8 mouse cellular contexts compared by ENCODE assay signal in genomic region chr14:51930824-51931223, GRCm38 (mm10). TPM values are rescaled to one million over a fixed set of nuclear protein-coding genes. Genes with fewer than 3 reads are reported as not detected.
DNase-seq lines count a peak whose midpoint lies in the region; ATAC-seq and TF ChIP-seq lines count a peak whose summit lies in the region.

No protein-coding gene starts in this region.

- WGBS in forebrain, embryonic 12.5 days: 37% methylated on average over 5 of the region's 5 CpGs
- WGBS in lung, adult 2 months: 31% methylated on average over 5 of the region's 5 CpGs
- WGBS in neural tube, embryonic 15.5 days: 36% methylated on average over 5 of the region's 5 CpGs

- H3K27me3 ChIP-seq in E14TG2a.4 (ENCODE audit: insufficient read depth, low read length): no peaks in the 10 kb centered on the region
- H3K27me3 ChIP-seq in forebrain, embryonic 12.5 days: no peaks in the 10 kb centered on the region
- H3K27me3 ChIP-seq in neural tube, embryonic 15.5 days (replicated peaks): no peaks in the 10 kb centered on the region

- peaks cover 25% of the 10 kb centered on the region for H3K9me3 ChIP-seq in E14TG2a.4 (ENCODE audit: low read length)
- H3K9me3 ChIP-seq in forebrain, embryonic 12.5 days: no peaks in the 10 kb centered on the region
- no peaks in the 10 kb centered on the region for H3K9me3 ChIP-seq in neural tube, embryonic 15.5 days (replicated peaks)

- no peak overlapping the region for H3K4me3 ChIP-seq in E14TG2a.4 (replicated peaks; ENCODE audit: low read length)
- no peak overlapping the region for H3K4me3 ChIP-seq in bone marrow macrophage, adult 2 months (ENCODE audit: insufficient read depth, low read length)
- H3K4me3 ChIP-seq in forebrain, embryonic 12.5 days (replicated peaks): no peak overlapping the region
- H3K4me3 ChIP-seq in lung, adult 2 months (replicated peaks; ENCODE audit: extremely low read depth, low read depth, low read length): no peak overlapping the region
- H3K4me3 ChIP-seq in neural tube, embryonic 15.5 days (replicated peaks): no peak overlapping the region

- no peak overlapping the region for H3K27ac ChIP-seq in bone marrow macrophage, adult 2 months (ENCODE audit: insufficient read depth, low read depth, low read length)
- H3K27ac ChIP-seq in forebrain, embryonic 12.5 days: no peak overlapping the region
- peak overlapping the region; percentile 67 for H3K27ac ChIP-seq in neural tube, embryonic 15.5 days (replicated peaks)

- intact Hi-C loops in heart, postnatal 14 days (cut with DNase I): loop anchor here (1.0 kb wide), 1 partner anchor 29 kb away; no protein-coding TSS in a partner anchor

- no peak for TF ChIP-seq POLR2A in bone marrow macrophage, adult 2 months (IDR thresholded peaks at IDR 0.05; ENCODE audit: borderline replicate concordance, low read depth, low read length)
- no peak for TF ChIP-seq POLR2A in lung, adult 2 months (IDR thresholded peaks at IDR 0.05; ENCODE audit: borderline replicate concordance, extremely low read depth, low read depth, low read length)

- no peak overlapping the region for H3K9ac ChIP-seq in forebrain, embryonic 12.5 days
- no peak overlapping the region for H3K9ac ChIP-seq in neural tube, embryonic 15.5 days (replicated peaks)

- TF ChIP-seq CTCF in E14TG2a.4 (conservative IDR thresholded peaks at IDR 0.05; ENCODE audit: low read length): peak; percentile 21
- TF ChIP-seq CTCF in bone marrow macrophage, adult 2 months (IDR thresholded peaks at IDR 0.05; ENCODE audit: low read depth, low read length): peak; percentile 37; the same call in 1 of the 2 replicates
- TF ChIP-seq CTCF in lung, adult 2 months (IDR thresholded peaks at IDR 0.05; ENCODE audit: insufficient read depth, low read length): peak; percentile 69

- DNase-seq in heart, postnatal 14 days: peak; percentile 61 to 74
- peak; percentile 74 to 83 for DNase-seq in kidney, postnatal 25 days
- DNase-seq in lung, adult 2 months: peak; percentile 24
- no peak for DNase-seq in natural killer cell, adult 2 months (ENCODE audit: low spot score in 2 of 2)

- H3K36me3 ChIP-seq in E14TG2a.4 (ENCODE audit: insufficient read depth, low read length): no peaks in the 10 kb centered on the region
- H3K36me3 ChIP-seq in forebrain, embryonic 12.5 days (replicated peaks): no peaks in the 10 kb centered on the region
- H3K36me3 ChIP-seq in neural tube, embryonic 15.5 days: no peaks in the 10 kb centered on the region

- H3K4me2 ChIP-seq in forebrain, embryonic 12.5 days: no peak overlapping the region
- no peak overlapping the region for H3K4me2 ChIP-seq in neural tube, embryonic 15.5 days

- no peaks in the 10 kb centered on the region for H3K4me1 ChIP-seq in E14TG2a.4 (replicated peaks; ENCODE audit: low read depth, low read length)
- no peaks in the 10 kb centered on the region for H3K4me1 ChIP-seq in bone marrow macrophage, adult 2 months (ENCODE audit: control insufficient read depth, insufficient read depth, low read length)
- no peaks in the 10 kb centered on the region for H3K4me1 ChIP-seq in forebrain, embryonic 12.5 days
- H3K4me1 ChIP-seq in lung, adult 2 months (ENCODE audit: control insufficient read depth, insufficient read depth, low read length): no peaks in the 10 kb centered on the region
- 0 out of 2 replicates have a peak, but pooled peaks cover 2% of the 10 kb centered on the region for H3K4me1 ChIP-seq in neural tube, embryonic 15.5 days

- ATAC-seq in forebrain, embryonic 12.5 days (ENCODE audit: low FRiP score): peak; percentile 83
- ATAC-seq in neural tube, embryonic 15.5 days (ENCODE audit: low FRiP score): peak; percentile 79

RNA-seq across cellular contexts. Expression of gene Rnase13, which starts 8.3 kb away (rescaled TPM):
- not detected in 2 replicates for polyA plus RNA-seq in bone marrow macrophage, adult 2 months (2012; ENCODE audit: insufficient read depth, insufficient read length, missing spikeins)
- not detected in 2 replicates for polyA plus RNA-seq in forebrain, embryonic 12.5 days (2016; fragmentation: Nextera tagmentation; extraction: Ambion mirVana)
- not detected for total RNA-seq in heart, postnatal 14 days (2021)
- polyA plus RNA-seq in lung, adult 2 months (2012; rRNA removed): not detected in 2 replicates
- not detected in 2 replicates for polyA plus RNA-seq in neural tube, embryonic 15.5 days (2015; fragmentation: Nextera tagmentation; extraction: Ambion mirVana)

RNA-seq across cellular contexts. Expression of gene Tppp2, which starts 12.6 kb away (rescaled TPM):
- polyA plus RNA-seq in bone marrow macrophage, adult 2 months (2012; ENCODE audit: insufficient read depth, insufficient read length, missing spikeins): not detected in 2 replicates
- polyA plus RNA-seq in forebrain, embryonic 12.5 days (2016; fragmentation: Nextera tagmentation; extraction: Ambion mirVana): not detected in 2 replicates
- total RNA-seq in heart, postnatal 14 days (2021): not detected
- polyA plus RNA-seq in lung, adult 2 months (2012; rRNA removed): not detected in 2 replicates
- not detected in 2 replicates for polyA plus RNA-seq in neural tube, embryonic 15.5 days (2015; fragmentation: Nextera tagmentation; extraction: Ambion mirVana)

RNA-seq across cellular contexts. Expression of gene Ndrg2, which starts 16.9 kb away (rescaled TPM):
- 0.91 and 2.5 TPM in 2 replicates for polyA plus RNA-seq in bone marrow macrophage, adult 2 months (2012; ENCODE audit: insufficient read depth, insufficient read length, missing spikeins)
- 34.2 and 41.1 TPM in 2 replicates for polyA plus RNA-seq in forebrain, embryonic 12.5 days (2016; fragmentation: Nextera tagmentation; extraction: Ambion mirVana)
- total RNA-seq in heart, postnatal 14 days (2021): 1,000 to 10,000 TPM in 1 of 2 experiments, 100 to 1,000 TPM in 1; 982 to 1,030 TPM
- polyA plus RNA-seq in lung, adult 2 months (2012; rRNA removed): 164 and 251 TPM in 2 replicates
- 268 and 281 TPM in 2 replicates for polyA plus RNA-seq in neural tube, embryonic 15.5 days (2015; fragmentation: Nextera tagmentation; extraction: Ambion mirVana)

RNA-seq across cellular contexts. Expression of gene Slc39a2, which starts 38.1 kb away (rescaled TPM):
- polyA plus RNA-seq in bone marrow macrophage, adult 2 months (2012; ENCODE audit: insufficient read depth, insufficient read length, missing spikeins): 0.44 and 1.2 TPM in 2 replicates
- polyA plus RNA-seq in forebrain, embryonic 12.5 days (2016; fragmentation: Nextera tagmentation; extraction: Ambion mirVana): 1.3 and 1.7 TPM in 2 replicates
- under 1 TPM; 0.29 to 0.44 TPM for total RNA-seq in heart, postnatal 14 days (2021)
- polyA plus RNA-seq in lung, adult 2 months (2012; rRNA removed): 2.7 and 3.9 TPM in 2 replicates
- 1.5 and 2.0 TPM in 2 replicates for polyA plus RNA-seq in neural tube, embryonic 15.5 days (2015; fragmentation: Nextera tagmentation; extraction: Ambion mirVana)

RNA-seq across cellular contexts. Expression of gene Mettl17, which starts 46.2 kb away (rescaled TPM):
- 18.6 and 19.4 TPM in 2 replicates for polyA plus RNA-seq in bone marrow macrophage, adult 2 months (2012; ENCODE audit: insufficient read depth, insufficient read length, missing spikeins)
- 58.2 and 66.0 TPM in 2 replicates for polyA plus RNA-seq in forebrain, embryonic 12.5 days (2016; fragmentation: Nextera tagmentation; extraction: Ambion mirVana)
- total RNA-seq in heart, postnatal 14 days (2021): 10 to 100 TPM; 18.6 to 30.2 TPM
- 26.0 and 27.2 TPM in 2 replicates for polyA plus RNA-seq in lung, adult 2 months (2012; rRNA removed)
- polyA plus RNA-seq in neural tube, embryonic 15.5 days (2015; fragmentation: Nextera tagmentation; extraction: Ambion mirVana): 83.5 and 90.9 TPM in 2 replicates

Comparison
In these comparisons a context has a peak if more than half of its experiments do, and no peak if none do; other contexts are left out.
1. DNase-seq: peak in heart, postnatal 14 days (2 of 2), kidney, postnatal 25 days (2 of 2) and lung, adult 2 months (single experiment); none in natural killer cell, adult 2 months (0 of 2).
2. RNA of gene Ndrg2, which starts 16.9 kb away (polyA plus RNA-seq): 268 to 281 TPM in neural tube, embryonic 15.5 days, 164 to 251 TPM in lung, adult 2 months and 34.2 to 41.1 TPM in forebrain, embryonic 12.5 days; 0.91 to 2.5 TPM in bone marrow macrophage, adult 2 months; every median in the first group is over 10 times any median in the second.
3. Peak in every context shown above with its lines, with median percentiles within 50 percentile points of each other: CTCF ChIP-seq.